Mouse (Mus musculus): ENCODE data around the gene Eif3l. TPM values are rescaled to one million over a fixed set of nuclear protein-coding genes. Genes with fewer than 3 reads are reported as not detected.
A peak's percentile ranks its signal among the peaks of the same experiment; 100 is the strongest.

Gene Eif3l
- polyA plus RNA-seq, 1 experiment from 2014 or later, result 164 TPM

DNA sequence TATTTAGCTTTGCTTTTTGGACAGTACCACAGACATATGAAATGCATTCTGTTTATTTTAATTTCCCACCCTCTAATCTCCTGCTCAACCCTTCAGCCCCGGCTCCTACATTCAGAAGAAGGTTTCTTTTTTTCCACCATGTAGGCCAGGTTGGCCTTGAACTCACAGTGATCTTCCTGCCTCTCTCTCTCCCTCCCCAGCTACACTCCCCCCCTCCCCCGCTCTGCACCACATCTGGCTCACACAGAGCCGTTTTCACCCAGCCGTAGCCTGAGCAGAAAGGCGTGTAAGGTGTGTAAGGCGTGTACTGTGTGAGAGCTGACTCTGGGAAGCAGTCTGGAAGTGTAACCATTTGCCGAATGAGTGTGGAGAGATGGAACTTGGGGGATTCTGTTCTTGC lies 54.3 kb downstream of the Eif3l start:
- no peak overlapping the region for H3K27ac ChIP-seq (replicated peaks)
- no peaks in the 10 kb centered on the region for H3K9me3 ChIP-seq (replicated peaks)
- no peak overlapping the region for H3K4me3 ChIP-seq (replicated peaks)
- H3K27me3 ChIP-seq (replicated peaks), result no peaks in the 10 kb centered on the region
- H3K36me3 ChIP-seq, result peaks cover 89% of the 10 kb centered on the region
- no peak overlapping the region for H3K4me2 ChIP-seq
- no peak for ATAC-seq (ENCODE audit: low FRiP score)
- no peak overlapping the region for H3K9ac ChIP-seq (replicated peaks)
- WGBS, result 85% methylated on average over 7 of the region's 7 CpGs
- H3K4me1 ChIP-seq, result no peaks in the 10 kb centered on the region

DNA sequence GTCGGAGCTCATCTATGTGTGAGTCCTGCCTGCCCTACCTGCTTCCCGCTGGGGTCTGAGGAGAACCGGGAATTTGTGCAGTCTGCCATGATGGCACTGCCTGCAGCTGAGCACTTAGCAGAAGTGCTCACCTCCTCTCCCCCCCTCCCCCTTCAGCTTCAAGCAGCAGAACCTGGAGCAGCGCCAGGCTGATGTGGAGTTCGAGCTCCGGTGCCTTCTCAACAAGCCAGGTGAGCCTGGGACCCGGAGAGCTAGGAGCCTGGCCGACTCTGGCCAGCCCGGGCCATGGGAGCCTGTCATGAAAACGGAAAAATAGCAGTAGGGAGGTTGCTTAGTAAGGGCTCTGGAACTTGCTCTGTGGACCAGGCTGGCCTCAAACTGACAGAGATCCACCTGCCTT lies 55.8 kb downstream of the Eif3l start:
- 84% methylated on average over 10 of the region's 10 CpGs for WGBS
- Histone ChIP-seq H3K4me1 (0 out of 2 replicates have a peak, but pooled peaks cover 2% of the 10 kb centered on the region), H3K36me3 (peaks cover 74% of the 10 kb centered on the region)

DNA sequence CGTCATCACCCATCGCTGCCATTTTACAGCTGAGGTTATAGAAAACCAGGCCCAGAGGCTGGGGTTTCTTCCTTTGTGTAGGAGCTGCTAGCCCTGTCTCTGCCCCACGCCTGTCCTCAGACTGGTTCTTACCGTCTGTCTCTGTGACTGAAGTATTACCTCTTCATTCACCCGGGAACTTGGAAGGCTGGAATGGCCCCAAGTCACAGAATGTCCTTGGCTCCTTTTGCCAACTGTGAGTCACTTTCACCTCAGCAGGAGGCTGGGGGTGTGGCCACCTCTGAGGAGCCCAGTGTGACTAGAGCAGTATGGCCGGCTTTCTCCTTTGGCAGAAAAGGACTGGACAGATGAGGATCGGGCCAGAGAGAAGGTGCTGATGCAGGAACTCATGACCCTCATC lies 56.5 kb downstream of the Eif3l start:
- no peak overlapping the region for H3K27ac ChIP-seq (replicated peaks)
- 70% methylated on average over 7 of the region's 7 CpGs for WGBS
- H3K4me1 ChIP-seq, result 0 out of 2 replicates have a peak, but pooled peaks cover 2% of the 10 kb centered on the region
- H3K4me2 ChIP-seq, result no peak overlapping the region
- no peaks in the 10 kb centered on the region for H3K9me3 ChIP-seq (replicated peaks)
- no peak for ATAC-seq (ENCODE audit: low FRiP score)
- H3K36me3 ChIP-seq, result peaks cover 70% of the 10 kb centered on the region
- H3K27me3 ChIP-seq (replicated peaks), result no peaks in the 10 kb centered on the region
- H3K4me3 ChIP-seq (replicated peaks), result no peak overlapping the region
- no peak overlapping the region for H3K9ac ChIP-seq (replicated peaks)

More for the DNA sequence above, 55.8 kb downstream of the Eif3l start:
- Histone ChIP-seq H3K4me2 (no peak overlapping the region), H3K9ac (replicated peaks) (no peak overlapping the region), H3K27ac (replicated peaks) (no peak overlapping the region), H3K9me3 (replicated peaks) (no peaks in the 10 kb centered on the region), H3K4me3 (replicated peaks) (no peak overlapping the region), H3K27me3 (replicated peaks) (no peaks in the 10 kb centered on the region)
- ATAC-seq (ENCODE audit: low FRiP score), result no peak

DNA sequence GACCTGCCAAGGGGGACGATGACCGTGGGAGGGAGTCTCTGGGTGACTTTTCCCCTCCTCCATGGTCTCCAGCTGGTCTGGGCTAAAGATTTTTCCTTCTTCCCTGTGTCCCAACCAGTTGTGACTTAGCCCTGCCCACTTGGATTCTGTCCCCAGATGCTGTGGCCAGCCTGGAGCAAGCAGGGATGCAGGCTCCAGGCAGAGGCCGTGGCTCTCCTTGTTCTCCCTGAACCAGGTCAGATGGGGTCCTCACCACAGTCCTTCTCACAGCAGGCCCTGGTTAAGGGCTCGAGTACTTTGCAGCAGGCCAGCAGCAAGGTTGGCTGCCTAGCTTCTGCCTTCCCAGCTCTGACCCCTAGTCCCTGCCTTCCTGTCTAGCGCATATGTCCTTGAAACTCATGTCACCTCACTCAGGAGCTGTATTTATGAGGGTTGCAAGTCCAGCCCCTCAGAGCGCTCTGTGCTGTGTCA lies 58.2 kb downstream of the Eif3l start:
- Histone ChIP-seq H3K9me3 (replicated peaks) (no peaks in the 10 kb centered on the region), H3K27me3 (replicated peaks) (no peaks in the 10 kb centered on the region), H3K4me2 (no peak overlapping the region), H3K4me3 (replicated peaks) (no peak overlapping the region), H3K4me1 (0 out of 2 replicates have a peak, but pooled peaks cover 2% of the 10 kb centered on the region), H3K27ac (replicated peaks) (no peak overlapping the region), H3K36me3 (peaks cover 55% of the 10 kb centered on the region), H3K9ac (replicated peaks) (no peak overlapping the region)
- WGBS, result 82% methylated on average over 6 of the region's 6 CpGs
- no peak for ATAC-seq (ENCODE audit: low FRiP score)

DNA sequence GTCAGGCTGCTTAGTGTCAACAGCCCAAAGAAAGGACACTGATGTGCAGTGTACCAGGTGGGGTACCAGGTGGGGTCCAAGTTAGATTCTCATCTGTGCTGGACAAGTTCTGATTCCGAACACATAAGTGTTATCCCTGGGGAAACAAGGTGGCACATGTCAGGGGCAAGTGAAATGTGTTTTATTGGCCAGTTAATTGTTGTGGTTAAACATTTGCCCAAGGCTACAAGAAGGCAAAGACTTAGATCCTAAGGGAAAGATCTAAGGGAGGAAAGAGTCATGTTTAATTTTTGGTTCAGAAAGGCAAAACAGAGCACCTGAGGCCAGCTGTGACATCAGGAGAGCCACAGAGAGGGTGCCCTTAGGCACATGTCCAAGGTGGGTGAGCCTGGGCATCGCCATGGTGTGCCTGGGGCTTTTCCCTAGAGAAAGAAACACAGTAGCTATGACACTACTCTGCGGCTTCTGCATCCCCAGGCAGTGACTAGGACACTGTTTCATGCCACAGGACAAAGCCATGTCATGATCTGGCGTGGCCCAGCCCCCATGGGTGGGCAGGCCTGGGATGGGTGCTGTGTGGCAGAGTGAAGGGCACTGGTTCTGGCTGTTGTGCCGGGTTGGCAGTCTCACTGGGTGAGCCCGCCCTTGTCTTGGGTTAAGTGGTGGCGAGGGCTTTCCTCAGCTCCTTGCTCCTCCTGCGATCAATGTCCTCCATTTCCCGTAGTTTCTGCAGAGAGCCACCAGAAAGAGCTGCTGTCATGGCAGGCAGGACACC lies 59.7 kb downstream of the Eif3l start:
- Histone ChIP-seq H3K4me3 (replicated peaks) (no peak overlapping the region), H3K9ac (replicated peaks) (no peak overlapping the region), H3K9me3 (replicated peaks) (no peaks in the 10 kb centered on the region), H3K4me1 (0 out of 2 replicates have a peak, but pooled peaks cover 4% of the 10 kb centered on the region), H3K4me2 (no peak overlapping the region), H3K36me3 (peaks cover 46% of the 10 kb centered on the region), H3K27ac (replicated peaks) (0 out of 2 replicates have a peak overlapping the region, but pooled peaks have one; percentile 13), H3K27me3 (replicated peaks) (no peaks in the 10 kb centered on the region)
- ATAC-seq (ENCODE audit: low FRiP score), result no peak; the same call in 1 of the 2 replicates
- 86% methylated on average over 9 of the region's 9 CpGs for WGBS

DNA sequence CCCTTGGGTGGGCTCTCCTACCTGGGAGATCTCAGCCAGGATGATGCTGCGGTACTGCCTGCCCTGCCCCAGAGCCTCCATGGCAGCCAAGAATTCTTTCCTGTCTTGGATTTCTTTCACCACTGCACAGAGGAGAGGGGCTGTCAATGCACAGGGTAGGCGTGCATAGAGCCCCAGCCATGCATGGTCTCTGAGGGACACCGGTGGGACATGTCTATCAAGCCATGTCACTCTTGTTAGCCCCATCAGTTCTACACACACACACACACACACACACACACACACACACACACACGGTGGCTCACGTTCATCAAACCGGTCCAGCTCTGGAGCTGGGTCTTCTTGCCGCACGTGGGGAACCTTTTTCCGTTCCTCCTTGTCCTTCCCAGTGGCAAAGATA lies 60.4 kb downstream of the Eif3l start:
- 0 out of 2 replicates have a peak overlapping the region, but pooled peaks have one; percentile 13 for H3K27ac ChIP-seq (replicated peaks)
- H3K4me2 ChIP-seq, result no peak overlapping the region
- no peaks in the 10 kb centered on the region for H3K9me3 ChIP-seq (replicated peaks)
- no peak overlapping the region for H3K9ac ChIP-seq (replicated peaks)
- no peak overlapping the region for H3K4me3 ChIP-seq (replicated peaks)
- 81% methylated on average over 9 of the region's 9 CpGs for WGBS
- H3K36me3 ChIP-seq, result peaks cover 39% of the 10 kb centered on the region
- peaks cover 10% of the 10 kb centered on the region for H3K4me1 ChIP-seq
- no peaks in the 10 kb centered on the region for H3K27me3 ChIP-seq (replicated peaks)
- ATAC-seq (ENCODE audit: low FRiP score), result no peak; the same call in 1 of the 2 replicates

DNA sequence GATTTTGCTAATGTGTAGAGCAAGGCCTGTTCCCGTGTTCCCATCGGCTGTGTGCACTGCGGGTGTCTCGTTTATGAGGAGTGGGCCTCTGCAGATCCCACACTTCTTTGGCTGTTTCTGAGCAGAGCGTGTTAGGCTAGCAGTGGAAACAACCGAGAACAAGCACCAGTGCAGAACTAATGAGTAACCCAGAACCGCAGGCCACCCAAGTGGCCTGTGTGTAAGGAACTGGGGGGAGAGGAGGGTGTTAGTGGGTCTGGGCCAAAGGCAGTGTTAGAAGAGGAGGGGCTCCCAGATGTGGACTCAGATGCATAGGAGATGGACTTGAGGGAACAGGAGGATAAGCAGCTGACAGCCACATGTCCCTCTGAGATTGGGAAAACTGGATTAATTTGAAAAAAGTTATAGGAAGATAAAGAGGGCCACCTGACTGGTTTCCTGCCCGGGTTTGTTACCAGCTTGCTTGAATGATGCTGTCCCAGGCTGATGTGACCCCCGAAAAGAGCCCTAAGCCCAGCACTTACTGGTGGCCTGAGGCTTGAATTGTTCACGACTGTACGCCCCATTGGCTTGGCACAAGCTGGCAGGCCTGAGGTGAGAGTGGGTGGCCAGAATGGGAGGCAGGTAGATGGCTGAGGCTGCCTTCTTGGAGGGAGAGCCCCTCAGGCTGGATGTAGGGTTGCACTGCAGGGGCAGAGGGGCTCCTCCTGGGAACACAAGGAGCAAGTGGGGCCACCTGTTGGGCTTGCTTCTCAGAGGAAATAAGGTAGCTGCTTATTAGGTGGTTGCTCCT lies 61.0 kb downstream of the Eif3l start:
- Histone ChIP-seq H3K4me1 (peaks cover 14% of the 10 kb centered on the region), H3K9me3 (replicated peaks) (no peaks in the 10 kb centered on the region), H3K9ac (replicated peaks) (no peak overlapping the region), H3K27ac (replicated peaks) (0 out of 2 replicates have a peak overlapping the region, but pooled peaks have one; percentile 13), H3K4me2 (no peak overlapping the region), H3K4me3 (replicated peaks) (no peak overlapping the region), H3K27me3 (replicated peaks) (no peaks in the 10 kb centered on the region), H3K36me3 (peaks cover 33% of the 10 kb centered on the region)
- no peak for ATAC-seq (ENCODE audit: low FRiP score)
- 63% methylated on average over 11 of the region's 11 CpGs for WGBS

DNA sequence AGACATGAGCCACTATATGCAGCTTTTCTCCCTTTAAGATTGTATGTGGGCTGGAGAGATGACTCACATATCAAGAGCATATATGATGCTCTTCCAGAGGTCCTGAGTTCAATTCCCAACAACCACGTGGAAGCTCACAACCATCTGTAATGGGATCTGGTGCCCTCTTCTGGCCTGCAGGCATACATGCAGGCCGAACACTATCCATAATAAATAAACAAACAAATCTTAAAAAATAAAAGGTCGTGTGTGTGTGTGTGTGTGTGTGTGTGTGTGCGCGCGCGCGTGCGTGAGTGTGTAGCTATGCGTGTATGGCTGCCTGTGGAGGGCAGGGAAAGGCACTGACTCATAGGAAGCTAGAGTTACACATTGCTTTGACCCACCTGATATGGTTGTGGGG lies 64.7 kb downstream of the Eif3l start:
- WGBS, result 61% methylated on average over 10 of the region's 10 CpGs
- H3K4me3 ChIP-seq (replicated peaks), result no peak overlapping the region
- H3K4me2 ChIP-seq, result 0 out of 2 replicates have a peak overlapping the region, but pooled peaks have one; percentile 96
- no peak overlapping the region for H3K27ac ChIP-seq (replicated peaks)
- H3K9ac ChIP-seq (replicated peaks), result no peak overlapping the region
- H3K27me3 ChIP-seq (replicated peaks), result no peaks in the 10 kb centered on the region
- H3K36me3 ChIP-seq, result peaks cover 3% of the 10 kb centered on the region; the same call in 1 of the 2 replicates
- H3K4me1 ChIP-seq, result peaks cover 35% of the 10 kb centered on the region
- ATAC-seq (ENCODE audit: low FRiP score), result no peak
- H3K9me3 ChIP-seq (replicated peaks), result no peaks in the 10 kb centered on the region

DNA sequence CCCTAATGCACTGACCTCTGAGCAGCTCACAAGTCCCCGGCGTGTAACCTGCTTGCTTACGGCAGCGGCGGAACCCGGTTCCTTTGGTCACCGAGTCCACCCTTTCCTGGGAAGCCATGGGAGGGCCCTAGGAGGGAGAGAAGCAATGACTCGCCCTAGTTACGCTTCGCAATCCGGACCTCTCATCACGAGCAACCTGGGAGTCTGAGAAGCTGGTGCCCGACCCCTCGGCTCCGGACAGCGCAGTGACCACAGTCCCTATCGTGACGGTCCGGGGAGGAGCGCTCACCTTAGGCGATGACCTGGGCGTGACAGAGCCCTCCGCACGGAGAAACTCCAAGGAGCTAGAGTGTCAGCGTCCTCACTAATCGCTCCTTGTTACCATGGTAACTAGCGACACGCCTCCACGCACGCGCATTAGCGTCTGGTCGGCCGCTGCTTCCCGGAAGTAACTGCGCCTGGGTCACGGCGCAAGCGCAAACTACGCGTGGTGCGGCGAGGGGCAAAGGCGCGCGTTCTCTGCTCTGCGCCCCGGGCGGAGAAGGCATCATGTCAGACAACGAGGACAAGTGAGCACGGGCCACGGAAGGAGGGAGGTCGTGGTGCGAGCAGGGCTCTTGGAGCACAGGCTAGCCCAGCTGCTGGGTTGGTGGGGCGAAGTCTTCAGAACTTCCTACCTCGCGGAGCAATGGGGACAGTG lies 66.0 kb downstream of the Eif3l start, which contains the start of the genes Polr2f and 1700088E04Rik:
TSS of gene Polr2f (plus strand) at position 144 of the 700 bp plus-strand sequence.
TSS of gene 1700088E04Rik (minus strand) at position 388 of the 700 bp plus-strand sequence.
- Histone ChIP-seq H3K27me3 (replicated peaks) (no peaks in the 10 kb centered on the region), H3K9me3 (replicated peaks) (no peaks in the 10 kb centered on the region), H3K36me3 (peaks cover 14% of the 10 kb centered on the region), H3K4me2 (peak within 1 kb of the TSS; percentile 96), H3K4me3 (replicated peaks) (peak within 1 kb of the TSS; percentile 77), H3K27ac (replicated peaks) (peak within 1 kb of the TSS; percentile 38), H3K9ac (replicated peaks) (peak within 1 kb of the TSS; percentile 75), H3K4me1 (peaks cover 32% of the 10 kb centered on the region)
- peak; percentile 91 for ATAC-seq (ENCODE audit: low FRiP score)
- under 1% methylated on average over 57 of the region's 57 CpGs for WGBS

DNA sequence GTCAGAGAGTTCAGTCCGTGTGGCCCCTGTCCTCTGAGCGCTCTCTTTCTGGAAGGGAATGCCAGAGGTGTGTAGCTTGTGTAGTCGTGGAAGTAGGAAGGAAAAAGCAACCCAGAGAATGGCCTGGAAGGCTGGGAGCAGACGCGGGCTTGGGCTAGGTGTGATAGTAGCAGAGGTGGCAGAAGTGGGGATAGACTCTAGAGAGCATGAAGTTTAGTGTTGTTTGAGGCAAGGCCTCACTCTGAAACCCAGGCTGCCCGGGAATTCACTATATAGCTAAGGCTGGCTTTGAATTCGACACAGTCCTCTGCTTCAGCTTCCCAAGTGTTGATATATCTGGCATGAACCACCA lies 66.6 kb downstream of the Eif3l start:
- Histone ChIP-seq H3K27ac (replicated peaks) (no peak overlapping the region; the same call in 1 of the 2 replicates), H3K27me3 (replicated peaks) (no peaks in the 10 kb centered on the region)
- 0% methylated on average over 7 of the region's 7 CpGs for WGBS

DNA sequence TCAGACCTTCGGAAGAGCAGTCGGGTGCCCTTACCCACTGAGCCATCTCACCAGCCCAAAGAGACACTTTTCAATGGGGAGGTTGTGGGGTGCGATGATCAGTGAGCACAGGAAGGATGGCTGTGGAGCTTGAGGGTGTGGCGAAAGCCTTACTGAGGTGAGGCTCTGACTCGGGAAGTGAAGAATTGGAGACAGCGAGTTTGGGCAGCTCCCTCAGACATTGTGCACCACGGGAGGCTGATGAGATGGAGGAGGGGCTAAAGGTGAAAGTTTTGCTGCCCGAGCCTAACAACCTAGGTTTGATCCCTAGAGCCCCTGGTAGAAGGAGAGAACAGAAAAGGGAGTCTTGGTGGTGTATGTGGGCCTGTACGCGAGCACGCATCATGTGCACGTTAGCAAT lies 68.3 kb downstream of the Eif3l start:
- peaks cover 34% of the 10 kb centered on the region for H3K36me3 ChIP-seq
- H3K4me3 ChIP-seq (replicated peaks), result no peak overlapping the region
- ATAC-seq (ENCODE audit: low FRiP score), result no peak
- H3K27ac ChIP-seq (replicated peaks), result no peak overlapping the region
- no peak overlapping the region for H3K9ac ChIP-seq (replicated peaks)
- WGBS, result 83% methylated on average over 12 of the region's 12 CpGs
- no peaks in the 10 kb centered on the region for H3K27me3 ChIP-seq (replicated peaks)
- H3K4me2 ChIP-seq, result no peak overlapping the region
- peaks cover 32% of the 10 kb centered on the region for H3K4me1 ChIP-seq
- H3K9me3 ChIP-seq (replicated peaks), result no peaks in the 10 kb centered on the region

More for the DNA sequence above, 66.6 kb downstream of the Eif3l start:
- peak; percentile 47; the same call in 1 of the 2 replicates for ATAC-seq (ENCODE audit: low FRiP score)
- peak overlapping the region; percentile 75 for H3K9ac ChIP-seq (replicated peaks)
- peaks cover 20% of the 10 kb centered on the region for H3K36me3 ChIP-seq
- peak overlapping the region; percentile 77 for H3K4me3 ChIP-seq (replicated peaks)
- H3K4me2 ChIP-seq, result peak overlapping the region; percentile 96
- peaks cover 32% of the 10 kb centered on the region for H3K4me1 ChIP-seq
- H3K9me3 ChIP-seq (replicated peaks), result no peaks in the 10 kb centered on the region

Measured in neural tube, embryonic 15.5 days (tissue).